Mouse (Mus musculus): Measurements from ENCODE around the gene Bcl6. TPM values are rescaled to one million over a fixed set of nuclear protein-coding genes. Genes with fewer than 3 reads are reported as not detected.

Bcl6 gene
- polyA plus RNA-seq, 2 experiments, result 0.19 to 0.63 TPM

GRCm38 (mm10) chr16:23976196-23976595 lies 12.5 kb downstream of the Bcl6 start:
- Histone ChIP-seq H3K36me3 (replicated peaks; ENCODE audit: control insufficient read depth, insufficient read depth, low read depth) (no peaks in the 10 kb centered on the region), H3K4me3 (ENCODE audit: insufficient read depth in 1 of 2, low read depth in 2 of 2, low read length in 2 of 2) (no peak overlapping the region), H3K9ac (replicated peaks) (no peak overlapping the region), H3K4me1 (replicated peaks; ENCODE audit: control insufficient read depth in 2 of 2, insufficient read depth in 2 of 2, low read length in 1 of 2) (no peaks in the 10 kb centered on the region), H3K27ac (no peak overlapping the region), H3K4me2 (ENCODE audit: low read depth) (no peak overlapping the region), H3K27me3 (ENCODE audit: control insufficient read depth, insufficient read depth, low read length) (peaks cover 11% of the 10 kb centered on the region), H3K9me3 (ENCODE audit: control insufficient read depth, low read length) (no peaks in the 10 kb centered on the region)
- TF ChIP-seq EP300 (IDR thresholded peaks at IDR 0.05; ENCODE audit: low read depth) (no peak), CTCF (IDR thresholded peaks at IDR 0.05; ENCODE audit: low read depth) (no peak)
- WGBS (ENCODE audit: insufficient replicate concordance), result 58% methylated on average over 2 of the region's 2 CpGs
- ATAC-seq (ENCODE audit: insufficient read depth) (no peak), DNase-seq (ENCODE audit: low read depth in 3 of 3, low spot score in 3 of 3) (no peak)

- Histone ChIP-seq H3K9ac (replicated peaks) (no peak overlapping the region), H3K27me3 (ENCODE audit: control insufficient read depth, insufficient read depth, low read length) (no peaks in the 10 kb centered on the region), H3K4me2 (ENCODE audit: low read depth) (no peak overlapping the region), H3K4me3 (ENCODE audit: insufficient read depth in 1 of 2, low read depth in 2 of 2, low read length in 2 of 2) (no peak overlapping the region), H3K9me3 (ENCODE audit: control insufficient read depth, low read length) (no peaks in the 10 kb centered on the region), H3K4me1 (replicated peaks; ENCODE audit: control insufficient read depth in 2 of 2, insufficient read depth in 2 of 2, low read length in 1 of 2) (no peaks in the 10 kb centered on the region), H3K27ac (no peak overlapping the region), H3K36me3 (replicated peaks; ENCODE audit: control insufficient read depth, insufficient read depth, low read depth) (no peaks in the 10 kb centered on the region)
- no peak for DNase-seq (ENCODE audit: low read depth in 3 of 3, low spot score in 3 of 3)
- TF ChIP-seq CTCF (IDR thresholded peaks at IDR 0.05; ENCODE audit: low read depth) (no peak), EP300 (IDR thresholded peaks at IDR 0.05; ENCODE audit: low read depth) (no peak)
- 55% methylated on average over 9 of the region's 9 CpGs for WGBS (ENCODE audit: insufficient replicate concordance)
- ATAC-seq (ENCODE audit: insufficient read depth), result no peak
Observed at GRCm38 (mm10) chr16:23973635-23974367, 14.9 kb downstream of the Bcl6 start.

- Histone ChIP-seq H3K4me2 (ENCODE audit: low read depth) (no peak overlapping the region), H3K27ac (no peak overlapping the region), H3K36me3 (replicated peaks; ENCODE audit: control insufficient read depth, insufficient read depth, low read depth) (no peaks in the 10 kb centered on the region), H3K27me3 (ENCODE audit: control insufficient read depth, insufficient read depth, low read length) (no peaks in the 10 kb centered on the region), H3K9ac (replicated peaks) (no peak overlapping the region), H3K4me1 (replicated peaks; ENCODE audit: control insufficient read depth in 2 of 2, insufficient read depth in 2 of 2, low read length in 1 of 2) (no peaks in the 10 kb centered on the region), H3K9me3 (ENCODE audit: control insufficient read depth, low read length) (no peaks in the 10 kb centered on the region), H3K4me3 (ENCODE audit: insufficient read depth in 1 of 2, low read depth in 2 of 2, low read length in 2 of 2) (no peak overlapping the region)
- TF ChIP-seq CTCF (IDR thresholded peaks at IDR 0.05; ENCODE audit: low read depth) (no peak), EP300 (IDR thresholded peaks at IDR 0.05; ENCODE audit: low read depth) (no peak)
- DNase-seq (ENCODE audit: low read depth in 3 of 3, low spot score in 3 of 3) (no peak), ATAC-seq (ENCODE audit: insufficient read depth) (no peak)
- WGBS (ENCODE audit: insufficient replicate concordance), result 67% methylated on average over 11 of the region's 11 CpGs
Observed at GRCm38 (mm10) chr16:23972901-23973300, 15.8 kb downstream of the Bcl6 start.

GRCm38 (mm10) chr16:23972126-23972740 lies 16.4 kb downstream of the Bcl6 start:
- Histone ChIP-seq H3K27me3 (ENCODE audit: control insufficient read depth, insufficient read depth, low read length) (no peaks in the 10 kb centered on the region), H3K36me3 (replicated peaks; ENCODE audit: control insufficient read depth, insufficient read depth, low read depth) (no peaks in the 10 kb centered on the region), H3K27ac (no peak overlapping the region), H3K9me3 (ENCODE audit: control insufficient read depth, low read length) (no peaks in the 10 kb centered on the region), H3K4me3 (ENCODE audit: insufficient read depth in 1 of 2, low read depth in 2 of 2, low read length in 2 of 2) (no peak overlapping the region), H3K9ac (replicated peaks) (no peak overlapping the region), H3K4me1 (replicated peaks; ENCODE audit: control insufficient read depth in 2 of 2, insufficient read depth in 2 of 2, low read length in 1 of 2) (no peaks in the 10 kb centered on the region), H3K4me2 (ENCODE audit: low read depth) (no peak overlapping the region)
- 55% methylated on average over 20 of the region's 20 CpGs for WGBS (ENCODE audit: insufficient replicate concordance)
- TF ChIP-seq EP300 (IDR thresholded peaks at IDR 0.05; ENCODE audit: low read depth), result no peak
- no peak for TF ChIP-seq CTCF (IDR thresholded peaks at IDR 0.05; ENCODE audit: low read depth)
- no peak for DNase-seq (ENCODE audit: low read depth in 3 of 3, low spot score in 3 of 3)
- ATAC-seq (ENCODE audit: insufficient read depth), result peak; percentile 52; the same call in 1 of the 2 replicates

- ATAC-seq (ENCODE audit: insufficient read depth), result no peak
- no peak for DNase-seq (ENCODE audit: low read depth in 3 of 3, low spot score in 3 of 3)
Observed at GRCm38 (mm10) chr16:23969919-23970318, 18.7 kb downstream of the Bcl6 start.

More at GRCm38 (mm10) chr16:23969919-23970318, 18.7 kb downstream of the Bcl6 start:
- Histone ChIP-seq H3K36me3 (replicated peaks; ENCODE audit: control insufficient read depth, insufficient read depth, low read depth) (no peaks in the 10 kb centered on the region), H3K4me3 (ENCODE audit: insufficient read depth in 1 of 2, low read depth in 2 of 2, low read length in 2 of 2) (no peak overlapping the region), H3K4me2 (ENCODE audit: low read depth) (no peak overlapping the region), H3K27me3 (ENCODE audit: control insufficient read depth, insufficient read depth, low read length) (no peaks in the 10 kb centered on the region), H3K9ac (replicated peaks) (no peak overlapping the region), H3K9me3 (ENCODE audit: control insufficient read depth, low read length) (no peaks in the 10 kb centered on the region), H3K27ac (no peak overlapping the region), H3K4me1 (replicated peaks; ENCODE audit: control insufficient read depth in 2 of 2, insufficient read depth in 2 of 2, low read length in 1 of 2) (no peaks in the 10 kb centered on the region)
- 75% methylated on average over 14 of the region's 14 CpGs for WGBS (ENCODE audit: insufficient replicate concordance)
- TF ChIP-seq CTCF (IDR thresholded peaks at IDR 0.05; ENCODE audit: low read depth), result no peak
- no peak for TF ChIP-seq EP300 (IDR thresholded peaks at IDR 0.05; ENCODE audit: low read depth)

Measured in liver, embryonic 14.5 days (tissue).